Mouse (Mus musculus): Measurements from ENCODE around the gene Sned1.
"Not testable (repeated sequence)": the region's sequence is repeated elsewhere in the genome, so short reads cannot be mapped to it uniquely, and the experiment has no call there.

Sned1 gene

DNA sequence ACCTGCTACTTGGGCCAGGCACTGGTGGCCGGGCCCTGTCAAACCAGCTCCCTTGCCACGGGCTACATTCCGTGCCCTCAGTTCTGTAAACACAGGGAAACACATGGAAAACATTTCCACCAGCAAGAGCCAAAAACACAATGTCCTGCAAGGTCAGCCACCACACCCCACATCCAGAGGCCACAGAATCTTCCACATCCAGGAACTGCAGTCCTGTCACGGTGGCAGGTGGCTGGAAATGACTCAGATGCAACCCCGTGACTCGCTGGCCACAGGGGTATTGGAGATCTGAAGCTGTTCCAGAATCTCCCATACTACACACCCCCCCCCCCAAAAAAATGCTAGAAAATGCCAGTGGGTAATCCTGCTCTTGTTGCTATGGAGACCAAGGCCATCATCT, 6.4 kb upstream of the Sned1 start:
- no peak for DNase-seq (ENCODE audit: low spot score in 2 of 2)

DNA sequence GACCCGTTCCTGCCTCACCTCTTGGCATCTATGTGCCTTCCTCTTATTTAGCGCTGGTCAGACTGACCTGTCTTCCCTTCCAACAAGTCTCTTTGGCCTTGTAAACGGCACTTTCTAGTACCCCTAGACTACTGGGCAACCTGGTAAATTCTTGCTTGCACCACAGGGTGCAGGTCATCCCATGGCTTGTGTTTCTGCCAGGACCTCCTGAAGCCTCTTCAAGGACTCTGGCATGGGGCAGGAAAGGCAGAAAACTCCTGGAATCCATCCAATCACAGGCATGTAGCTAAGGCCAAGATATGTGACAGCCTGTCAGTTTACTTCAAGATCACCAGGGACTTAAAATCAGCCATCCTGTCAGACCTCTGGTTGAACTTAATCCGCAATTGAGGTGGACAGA, 6.0 kb upstream of the Sned1 start:
- DNase-seq (ENCODE audit: low spot score in 2 of 2): no peak

DNA sequence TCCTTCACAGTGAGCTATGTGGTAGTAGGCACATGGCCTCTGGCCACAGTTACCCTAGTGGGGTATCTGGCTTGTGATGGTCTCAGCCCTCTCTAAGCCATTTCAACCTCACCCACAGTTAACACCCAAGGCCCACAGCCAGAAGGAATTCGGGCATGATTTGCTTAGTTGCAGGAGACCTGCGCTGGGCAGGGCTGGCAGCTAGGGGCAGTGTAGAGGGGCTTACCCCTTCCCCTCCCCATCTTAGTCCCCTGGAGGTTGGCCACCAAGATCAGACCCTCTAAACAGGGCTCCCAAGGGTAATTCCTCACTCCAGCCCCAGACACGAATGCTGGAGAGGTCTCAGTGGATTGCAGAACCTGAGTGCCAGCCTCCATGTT, 894 bp downstream of the Sned1 start:
- DNase-seq (ENCODE audit: low spot score in 2 of 2): no peak

DNA sequence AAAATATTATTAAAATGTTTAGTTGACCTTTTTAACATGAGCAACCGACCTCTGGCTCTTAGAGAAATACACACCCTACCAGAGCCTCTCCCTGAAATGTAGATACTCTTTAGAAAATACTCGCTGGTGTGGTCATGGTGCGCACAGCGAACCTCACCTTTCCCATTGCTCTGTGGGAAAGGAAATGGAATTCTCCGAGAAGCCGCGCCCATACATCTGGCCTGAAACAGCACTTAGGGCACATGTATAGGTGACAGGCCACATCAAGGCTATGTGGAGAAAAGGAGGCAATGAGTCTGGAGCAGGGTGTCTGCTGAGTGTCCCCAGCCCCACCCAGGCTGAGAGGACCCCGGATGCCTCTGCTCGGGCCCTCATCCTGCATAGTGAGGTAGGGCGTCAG, 2.0 kb downstream of the Sned1 start:
- no peak for DNase-seq (ENCODE audit: low spot score in 2 of 2)

DNA sequence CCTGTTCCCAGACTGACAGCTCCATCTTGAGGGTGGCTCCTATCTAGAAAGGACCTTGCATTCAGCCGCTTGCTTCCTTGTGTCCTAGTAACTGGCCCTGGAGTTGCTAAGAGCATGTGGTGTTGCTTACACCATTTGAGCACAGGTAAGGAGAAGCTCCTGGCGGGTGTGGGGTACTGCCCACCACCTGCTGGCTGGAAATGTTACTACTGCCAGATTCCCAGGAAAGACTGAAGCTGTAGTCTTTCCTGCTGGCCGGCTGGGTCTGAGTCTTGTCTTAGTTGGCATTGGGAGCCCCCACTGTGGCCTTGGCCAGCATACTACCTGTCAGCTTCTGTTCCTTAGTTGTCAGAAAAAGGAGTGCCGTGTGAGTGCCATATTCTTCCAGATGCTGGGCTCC, 2.6 kb downstream of the Sned1 start:
- DNase-seq (ENCODE audit: low spot score in 2 of 2): no peak

DNA sequence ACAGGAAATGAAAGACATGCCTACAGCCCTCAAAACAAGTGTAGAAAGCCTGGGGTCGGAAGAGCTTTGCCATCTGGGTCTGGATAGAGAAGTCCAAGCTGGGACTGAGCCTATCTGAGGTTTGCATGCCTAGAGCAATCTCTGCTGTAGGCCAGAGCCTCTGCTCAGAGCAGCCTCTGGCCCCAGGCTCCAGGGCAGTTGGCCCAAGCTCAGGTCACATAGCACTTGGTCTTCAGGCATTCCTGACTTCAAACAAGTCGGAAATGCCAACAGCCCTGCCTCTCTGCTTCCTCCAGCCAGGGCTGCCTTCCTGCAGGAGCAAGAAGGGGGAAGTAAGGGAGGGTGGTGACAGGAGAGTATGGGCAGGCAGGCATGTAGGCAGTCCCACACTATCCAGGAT, 10.3 kb downstream of the Sned1 start:
- no peak for DNase-seq (ENCODE audit: low spot score in 2 of 2)

DNA sequence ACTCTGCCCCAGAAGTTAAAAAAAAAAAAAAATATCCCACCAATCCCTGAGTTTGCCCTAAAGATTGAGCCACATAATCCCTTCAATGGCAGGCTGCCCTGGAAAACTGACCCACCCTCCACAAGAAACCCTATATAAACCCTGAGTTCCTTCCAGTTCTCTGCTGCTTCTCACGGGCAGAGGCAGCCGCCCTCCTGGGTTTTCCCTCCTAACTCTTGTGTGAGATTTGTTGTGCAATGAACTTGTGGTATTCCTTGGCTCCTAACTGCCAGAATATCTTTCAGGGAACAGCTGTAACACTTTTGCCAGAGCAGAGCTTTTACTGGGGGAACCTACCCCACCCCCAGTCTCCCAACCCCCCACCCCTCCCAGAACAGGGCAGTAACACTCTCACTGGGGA, 16.9 kb downstream of the Sned1 start:
- DNase-seq (ENCODE audit: low spot score in 2 of 2): no peak

DNA sequence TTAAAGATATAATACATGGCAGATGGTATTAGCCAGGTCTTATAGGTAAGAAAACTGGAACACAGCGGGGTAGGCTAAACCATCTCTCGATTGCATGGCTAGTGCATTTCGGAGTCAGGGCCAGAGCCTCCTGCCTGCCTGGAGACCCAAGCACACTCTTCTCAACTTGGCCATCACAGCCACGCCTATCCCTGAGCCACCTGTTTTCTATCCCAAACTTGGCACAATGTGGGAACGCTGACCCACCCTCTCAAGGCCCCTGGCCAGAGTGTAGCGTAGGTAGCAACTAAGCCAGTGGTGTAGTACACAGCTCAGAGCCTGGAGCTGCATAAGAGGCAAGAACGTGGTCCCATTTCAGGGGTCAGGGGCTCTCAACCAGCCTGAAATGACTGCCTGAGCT, 20.1 kb downstream of the Sned1 start:
- no peak for DNase-seq (ENCODE audit: low spot score in 2 of 2)

DNA sequence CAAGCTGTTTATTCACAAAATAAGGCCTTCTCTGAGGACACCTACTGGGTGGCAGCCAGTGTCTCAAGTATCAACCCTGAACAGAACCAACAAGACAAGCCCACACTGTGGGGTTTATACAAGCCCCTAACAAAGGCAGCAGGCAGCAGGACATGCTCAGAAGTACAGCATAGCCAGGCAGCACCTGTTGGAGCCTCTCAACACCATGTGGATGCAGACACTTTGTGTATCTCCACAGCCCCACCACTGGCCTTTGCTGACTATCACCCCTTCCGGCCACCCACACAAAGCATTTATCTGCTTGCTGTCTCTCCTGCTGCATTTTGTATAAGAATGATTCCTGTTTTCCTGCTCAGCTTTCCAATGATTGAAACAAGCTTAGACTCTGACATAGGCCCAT, 21.9 kb downstream of the Sned1 start:
- DNase-seq (ENCODE audit: low spot score in 2 of 2): no peak

DNA sequence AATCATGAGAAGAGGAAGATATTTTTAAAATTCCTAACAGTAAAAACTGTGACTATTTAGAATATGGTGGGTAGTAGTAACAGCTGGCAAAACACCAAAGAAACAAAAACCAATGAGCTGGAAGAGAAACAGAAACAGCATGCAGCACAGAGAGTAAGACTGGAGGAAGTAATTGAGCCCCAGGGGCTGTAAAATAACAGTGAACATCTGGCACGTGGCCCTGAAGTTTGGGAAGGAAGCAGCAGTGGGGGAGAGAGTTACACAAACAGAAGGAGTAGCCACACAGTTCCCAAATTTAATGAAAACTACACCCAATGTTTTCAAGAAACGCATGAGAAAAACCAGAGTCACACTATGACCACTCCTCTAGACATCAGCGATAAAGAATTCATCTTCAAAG, 31.6 kb downstream of the Sned1 start:
- DNase-seq (ENCODE audit: low spot score in 2 of 2): no peak

DNA sequence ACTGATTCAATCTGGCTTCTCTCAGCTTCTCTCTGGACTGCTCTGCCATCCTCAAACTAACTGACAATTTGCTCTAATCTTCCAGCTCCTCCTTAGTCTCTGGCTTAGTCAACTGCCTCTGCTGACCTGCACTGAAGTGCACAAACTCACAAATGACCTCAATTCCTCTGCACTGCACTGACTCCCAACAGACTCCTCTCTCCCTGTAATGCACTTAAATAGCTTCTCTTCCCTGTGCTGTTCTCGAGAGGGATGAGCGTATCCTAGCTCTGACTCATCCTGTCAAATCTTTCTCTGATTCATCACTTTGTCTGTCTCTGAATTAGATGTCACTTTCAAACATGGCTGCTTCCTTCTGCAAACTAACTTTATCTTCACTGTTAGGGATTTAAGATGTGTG, 32.6 kb downstream of the Sned1 start:
- DNase-seq (ENCODE audit: low spot score in 2 of 2): no peak

DNA sequence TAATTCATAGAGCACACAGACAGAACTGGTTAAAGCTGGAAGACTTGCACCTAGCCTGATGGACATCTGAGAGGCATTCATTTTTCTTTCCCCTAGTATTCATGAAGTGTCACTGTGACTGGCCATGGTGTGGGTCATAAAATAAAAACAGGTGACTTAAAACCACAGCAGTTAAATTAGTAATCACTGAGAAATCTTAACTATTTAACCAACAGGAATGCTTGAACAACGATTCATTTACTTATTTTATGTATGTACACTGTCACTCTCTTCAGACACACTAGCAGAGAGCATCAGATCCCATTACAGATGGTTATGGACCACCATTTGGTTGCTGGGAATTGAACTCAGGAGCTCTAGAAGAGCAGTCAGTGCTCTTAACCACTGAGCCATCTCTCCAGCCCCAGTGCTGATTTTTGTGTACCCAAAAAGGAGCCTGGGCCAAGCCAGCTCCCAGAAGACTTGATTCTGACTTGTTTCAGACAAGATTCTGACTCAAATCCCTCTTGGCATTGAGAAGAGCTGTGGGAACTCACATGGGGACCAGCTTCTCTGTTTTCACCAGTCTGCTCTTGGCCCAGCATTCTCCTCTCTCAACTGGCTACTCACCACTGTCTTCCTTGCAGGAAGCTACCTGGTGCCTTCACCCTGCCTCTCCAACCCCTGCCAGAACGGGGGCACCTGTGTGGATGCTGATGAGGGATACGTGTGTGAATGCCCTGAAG, 35.0 kb downstream of the Sned1 start:
- DNase-seq (ENCODE audit: low spot score in 2 of 2): no peak

DNA sequence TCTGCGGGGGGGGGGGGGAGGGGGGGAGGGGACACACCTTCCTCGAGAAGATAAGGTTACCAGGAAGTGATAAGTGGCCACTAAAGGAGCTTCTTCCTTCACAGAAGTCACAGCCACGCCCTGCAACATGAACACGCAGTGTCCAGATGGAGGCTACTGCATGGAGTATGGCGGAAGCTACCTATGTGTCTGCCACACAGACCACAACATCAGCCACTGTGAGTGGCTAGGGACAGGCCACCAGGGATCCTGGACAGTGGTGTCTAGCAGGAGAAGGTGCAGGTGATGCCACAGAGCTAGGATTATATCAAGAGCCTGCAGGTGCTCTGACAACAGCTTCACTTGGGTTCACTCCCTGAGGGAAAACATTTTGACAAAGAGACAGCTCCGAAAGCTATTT, 36.1 kb downstream of the Sned1 start:
- no peak for DNase-seq (ENCODE audit: low spot score in 2 of 2)

DNA sequence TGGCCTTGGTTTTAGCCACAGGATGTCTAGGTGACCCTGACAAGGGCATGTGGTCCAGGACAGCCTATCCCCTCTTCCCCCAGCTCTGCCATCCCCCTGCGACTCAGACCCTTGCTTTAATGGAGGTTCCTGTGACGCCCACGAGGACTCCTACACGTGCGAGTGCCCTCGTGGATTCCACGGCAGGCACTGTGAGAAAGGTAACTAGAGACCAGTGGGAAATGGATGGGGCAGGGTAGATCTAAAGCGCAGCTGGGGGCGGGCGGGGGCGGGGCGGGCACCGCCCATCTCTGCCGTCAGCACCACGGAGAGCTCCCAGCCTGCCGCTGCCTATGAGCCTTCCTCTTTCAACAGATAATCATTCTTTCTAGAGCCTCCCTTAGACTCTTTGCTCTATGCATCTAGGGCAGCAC, 36.8 kb downstream of the Sned1 start:
- no peak for DNase-seq (ENCODE audit: low spot score in 2 of 2)

DNA sequence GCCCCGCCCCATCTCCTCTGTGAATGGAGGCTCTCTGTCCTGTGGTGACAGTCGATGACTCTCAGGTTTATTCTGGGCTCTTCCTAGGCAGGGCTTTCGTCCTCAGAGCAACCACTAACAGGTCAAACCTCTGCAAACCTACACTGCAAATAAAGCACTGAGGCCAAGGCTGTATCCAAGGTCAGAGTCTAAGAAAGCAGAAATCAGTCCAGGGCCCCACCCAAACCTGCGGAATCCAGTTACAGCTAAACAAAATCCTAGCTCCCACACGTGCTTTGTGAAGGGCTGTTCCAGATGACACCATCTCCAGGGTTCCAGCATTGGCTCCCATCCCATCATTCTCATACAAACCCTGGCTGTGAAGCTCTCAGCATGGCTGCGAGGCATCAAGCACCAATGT, 39.9 kb downstream of the Sned1 start:
- no peak for DNase-seq (ENCODE audit: low spot score in 2 of 2)

DNA sequence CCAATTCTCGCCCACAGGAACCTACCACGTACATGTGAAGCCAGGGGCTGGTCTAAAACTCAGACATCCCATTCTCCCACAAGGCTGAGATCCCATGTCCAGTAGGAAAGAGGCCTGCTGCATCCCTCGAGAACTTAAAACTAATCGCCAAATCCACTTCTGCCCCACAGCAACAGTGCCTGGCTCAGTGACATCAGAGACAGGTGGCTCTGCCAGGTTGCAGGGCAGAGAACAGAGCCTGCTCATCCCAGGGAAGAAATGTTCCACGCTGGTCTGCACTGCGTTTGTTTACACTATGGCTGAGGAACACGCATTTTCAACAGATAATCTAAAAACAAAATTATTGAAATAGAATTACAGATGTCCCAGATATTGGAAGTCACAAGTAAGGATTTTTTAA, 41.4 kb downstream of the Sned1 start:
- DNase-seq (ENCODE audit: low spot score in 2 of 2): no peak

DNA sequence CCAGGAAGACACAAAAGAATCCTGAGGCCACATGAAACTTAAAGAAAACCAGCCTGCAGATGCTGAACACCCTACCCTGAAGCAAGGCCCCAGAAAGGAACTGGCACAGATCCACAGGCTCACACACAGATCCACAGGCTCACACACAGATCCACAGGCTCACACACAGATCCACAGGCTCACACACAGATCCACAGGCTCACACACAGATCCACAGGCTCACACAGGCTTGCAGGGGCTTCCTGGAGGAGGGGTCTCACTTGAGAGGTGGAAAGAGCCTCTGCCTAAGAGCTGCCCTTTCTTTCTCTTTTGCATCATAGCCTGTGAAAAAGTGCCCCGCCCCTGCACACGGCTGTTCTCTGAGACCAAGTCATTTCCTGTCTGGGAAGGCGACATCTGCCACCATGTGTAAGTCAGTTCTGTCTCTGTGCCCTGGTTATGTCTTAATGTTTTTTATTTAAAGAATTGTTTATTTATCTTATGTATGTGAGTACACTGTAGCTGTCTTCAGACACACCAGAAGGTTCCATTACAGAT, 54.1 kb downstream of the Sned1 start:
- no peak for DNase-seq (ENCODE audit: low spot score in 2 of 2)

DNA sequence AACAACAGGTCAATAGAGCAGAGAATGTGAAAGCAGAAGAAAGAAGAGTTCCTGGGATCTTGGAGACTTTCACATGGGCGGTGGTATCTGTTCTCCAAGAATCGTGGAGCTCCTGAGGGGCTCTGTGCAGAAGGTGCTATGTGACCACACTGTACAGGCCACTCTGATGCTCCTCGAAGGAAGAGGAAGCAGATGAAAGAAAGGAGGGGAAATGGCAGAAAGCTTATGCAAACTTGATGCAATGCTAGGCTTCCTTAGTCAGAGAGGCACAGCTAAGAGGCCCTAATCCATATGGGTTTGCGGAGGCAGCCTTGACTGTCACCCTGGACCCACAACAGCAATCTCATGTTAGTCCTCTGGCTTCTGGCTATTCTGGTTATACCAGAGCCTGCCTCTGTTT, 55.3 kb downstream of the Sned1 start:
- DNase-seq (ENCODE audit: low spot score in 2 of 2): no peak

DNA sequence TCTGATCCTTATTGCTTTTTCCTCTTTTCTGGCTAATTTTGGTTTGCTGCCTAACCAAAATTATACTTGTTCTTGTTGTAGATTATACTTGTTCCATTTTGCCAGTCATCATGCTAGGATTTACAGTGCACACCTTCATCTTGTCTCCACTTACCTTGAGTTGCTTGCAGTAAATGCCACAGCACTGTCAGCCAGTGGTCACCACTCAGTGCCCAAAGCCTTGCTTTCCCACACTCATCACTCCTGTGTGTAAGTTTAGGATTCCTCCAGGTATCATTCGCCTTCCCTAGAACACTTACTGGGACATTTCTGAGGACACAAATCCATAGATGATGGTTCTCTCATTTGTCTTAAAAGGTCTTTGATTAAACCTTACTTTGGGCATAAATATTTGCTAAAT, 56.0 kb downstream of the Sned1 start:
- DNase-seq (ENCODE audit: low spot score in 2 of 2): no peak

DNA sequence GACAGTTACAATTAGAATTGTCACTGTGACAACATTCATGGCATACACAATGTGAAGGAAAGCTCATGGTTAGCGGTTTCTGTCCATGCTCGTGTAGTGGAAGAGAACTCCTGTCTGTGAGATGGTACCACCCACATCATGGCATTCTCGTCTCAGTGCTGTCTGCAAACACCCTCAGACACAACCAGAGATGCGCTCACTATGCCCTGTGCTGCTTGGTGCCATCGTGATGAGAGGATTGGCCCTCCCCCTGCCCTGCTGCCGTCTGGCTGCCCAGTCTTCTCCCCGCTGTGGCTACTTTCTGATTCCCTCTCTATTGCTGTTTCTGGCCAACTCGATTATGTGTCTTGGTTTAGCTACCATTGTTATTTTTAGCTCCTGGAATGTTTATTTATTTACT, 56.4 kb downstream of the Sned1 start:
- DNase-seq (ENCODE audit: low spot score in 2 of 2): no peak

DNA sequence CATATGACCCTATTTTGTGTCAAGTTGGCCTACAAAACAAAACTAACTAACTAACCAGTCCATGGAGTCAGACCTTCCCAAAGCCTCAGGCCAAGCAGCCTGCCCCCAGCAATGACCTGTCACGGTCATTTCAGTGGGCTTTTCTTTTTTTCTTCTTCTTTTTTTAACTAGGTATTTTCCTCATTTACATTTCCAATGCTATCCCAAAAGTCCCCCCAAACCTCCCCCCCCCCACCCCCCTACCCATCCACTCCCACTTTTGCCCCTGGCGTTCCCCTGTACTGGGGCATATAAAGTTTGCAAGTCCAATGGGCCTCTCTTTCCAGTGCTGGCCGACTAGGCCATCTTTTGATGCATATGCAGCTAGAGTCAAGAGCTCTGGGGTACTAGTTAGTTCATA, 58.9 kb downstream of the Sned1 start:
- DNase-seq (ENCODE audit: low spot score in 2 of 2): not testable (repeated sequence)

DNA sequence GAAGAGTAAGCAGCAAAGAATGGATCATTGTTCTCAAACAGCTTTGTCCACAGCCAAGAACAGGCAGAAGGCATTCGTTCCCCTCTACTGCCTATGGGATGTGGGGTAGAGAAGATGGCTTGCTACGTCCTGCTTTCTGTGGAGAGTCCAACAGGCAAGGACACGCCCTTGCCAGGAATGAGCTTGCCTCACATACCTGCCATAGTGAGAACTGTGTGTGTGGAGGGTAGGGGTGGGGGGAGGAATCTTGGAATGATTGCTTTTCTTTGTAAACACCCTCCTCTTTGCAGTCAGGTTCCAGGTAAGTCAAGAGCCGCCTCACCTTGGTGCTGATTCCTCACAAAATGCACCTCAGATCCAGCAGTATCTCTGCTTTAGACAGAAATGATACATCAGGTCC, 64.2 kb downstream of the Sned1 start:
- DNase-seq (ENCODE audit: low spot score in 2 of 2): no peak

DNA sequence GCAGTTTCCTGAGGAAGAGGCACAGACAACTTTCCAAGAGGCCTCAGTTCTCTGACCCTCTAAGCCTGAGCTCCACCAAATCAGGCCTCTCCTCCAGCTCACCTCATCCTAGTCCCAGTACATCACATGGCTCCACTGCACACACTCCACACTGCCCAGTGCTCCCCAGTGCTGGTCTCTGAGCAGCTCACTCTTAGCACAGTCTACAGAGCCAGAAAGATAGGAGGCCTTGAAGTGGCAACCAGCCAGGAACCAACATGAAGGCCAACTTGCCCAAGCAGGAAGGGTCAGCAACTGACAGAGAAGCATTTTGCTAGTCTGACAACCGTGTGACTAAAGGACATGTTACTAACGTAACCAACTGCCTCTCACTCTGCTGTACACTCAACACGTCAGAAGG, 64.9 kb downstream of the Sned1 start:
- no peak for DNase-seq (ENCODE audit: low spot score in 2 of 2)

Measured in right cerebral cortex, postnatal 36 days (tissue).